Mouse (Mus musculus) embryonic facial prominence, embryonic 10.5 days (tissue): ENCODE measurements around the gene Rab6a. TPM values are rescaled to one million over a fixed set of nuclear protein-coding genes. Genes with fewer than 3 reads are reported as not detected.
A peak's percentile ranks its signal among the peaks of the same experiment; 100 is the strongest.

Experiments
- DNase-seq: peaks from one replicate; pipeline ENCODE4 v3.0.0-alpha.2; 2017; ENCODE audit warnings: low spot score
- H3K27ac ChIP-seq: fragments of 300-500 bp; sonication (generic); replicated peaks from 2 replicates; pipeline ENCODE4 v1.5.1; 2016; ENCODE audit warnings: mild to moderate bottlenecking
- H3K27me3 ChIP-seq: fragments of 300-500 bp; sonication (generic); replicated peaks from 2 replicates; pipeline ENCODE4 v1.6.1; 2016; ENCODE audit warnings: low read depth, mild to moderate bottlenecking; ENCODE audit not compliant: poor library complexity, severe bottlenecking
- H3K36me3 ChIP-seq: fragments of 300-500 bp; sonication (generic); replicated peaks from 2 replicates; pipeline ENCODE4 v1.6.1; 2016; ENCODE audit warnings: mild to moderate bottlenecking, moderate library complexity
- H3K4me1 ChIP-seq: fragments of 300-500 bp; sonication (generic); 2 replicates; pipeline ENCODE4 v1.6.1; 2016
- H3K4me3 ChIP-seq: fragments of 300-500 bp; sonication (generic); 2 replicates; pipeline ENCODE4 v1.5.1; 2016; ENCODE audit warnings: mild to moderate bottlenecking, moderate library complexity
- H3K9me3 ChIP-seq: fragments of 300-500 bp; sonication (generic); 2 replicates; pipeline ENCODE4 v1.6.1; 2016; ENCODE audit warnings: mild to moderate bottlenecking
- WGBS: fragments of 180-500 bp; shearing (Covaris S2); methylation state at CpG from one replicate; pipeline ENCODE4 v1.1.7; 2016; 5-methylcytosine and 5-hydroxymethylcytosine counted together
- polyA plus RNA-seq: library from polyadenylated mRNA; unstranded; fragments of >200 nt; fragmentation: Nextera tagmentation; extraction: Ambion mirVana; gene quantifications from 2 replicates; pipeline ENCODE4 v1.2.1, GENCODE M21; 2016

Gene Rab6a
- polyA plus RNA-seq, 1 experiment from 2014 or later: 92.1 TPM

DNA sequence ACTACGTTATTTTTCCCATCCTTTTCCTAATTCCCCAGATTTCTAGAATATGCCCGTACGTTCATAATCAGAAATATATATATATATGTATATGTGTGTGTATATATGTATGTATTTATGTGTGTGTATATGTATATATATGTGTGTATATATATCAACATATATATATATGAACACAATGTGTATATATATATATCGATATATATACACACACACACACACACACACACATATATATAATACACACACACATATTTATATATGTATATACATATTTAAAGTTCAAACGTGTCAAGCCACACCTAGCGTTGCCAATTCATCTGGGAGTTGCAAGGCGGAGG lies 16.7 kb upstream of the Rab6a start:
- no peak for DNase-seq

DNA sequence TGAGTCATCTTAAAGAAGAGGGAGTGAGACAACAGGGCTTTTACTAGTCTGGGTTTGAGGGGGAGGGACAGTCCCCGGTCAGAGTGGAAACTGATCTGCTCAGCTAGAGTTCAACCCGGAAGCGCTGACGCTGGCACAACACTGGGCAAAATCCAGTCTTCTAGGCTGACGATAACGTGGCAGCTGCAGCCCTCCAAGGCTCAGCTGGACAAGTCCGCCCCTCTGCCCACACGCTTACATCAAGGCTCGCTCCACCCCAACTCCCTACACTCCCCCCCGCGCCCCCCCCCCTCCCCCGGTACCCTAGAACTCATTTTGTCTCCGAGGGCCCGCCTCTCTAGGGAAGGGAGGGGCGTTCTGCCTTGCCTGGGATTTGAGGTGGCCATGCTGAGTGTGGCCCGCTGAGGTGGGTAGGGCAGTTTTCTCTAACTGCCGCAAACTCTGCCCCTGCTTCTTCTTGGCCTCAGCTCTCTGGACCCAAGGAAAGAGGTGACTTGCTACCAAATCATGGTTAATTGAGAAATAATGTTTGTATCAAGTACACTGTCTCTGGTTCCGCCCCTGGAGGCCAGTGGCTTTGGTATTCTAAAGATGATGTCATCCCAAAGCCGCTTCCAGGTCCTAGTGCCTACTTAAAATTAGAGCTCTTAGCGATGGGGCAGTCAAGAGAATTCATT lies 16.2 kb upstream of the Rab6a start:
- WGBS: under 1% methylated on average over 20 of the region's 20 CpGs
- Histone ChIP-seq H3K4me3 (peak overlapping the region; percentile 65), H3K4me1 (peaks cover 4% of the 10 kb centered on the region; the same call in 1 of the 2 replicates), H3K27me3 (no peaks in the 10 kb centered on the region), H3K36me3 (no peaks in the 10 kb centered on the region), H3K27ac (peak overlapping the region; percentile 88), H3K9me3 (no peaks in the 10 kb centered on the region)
- peak; percentile 88 for DNase-seq

More for the DNA sequence above, 16.7 kb upstream of the Rab6a start:
- Histone ChIP-seq H3K36me3 (no peaks in the 10 kb centered on the region), H3K9me3 (no peaks in the 10 kb centered on the region), H3K27ac (peak overlapping the region; percentile 88), H3K4me1 (peaks cover 4% of the 10 kb centered on the region; the same call in 1 of the 2 replicates), H3K27me3 (no peaks in the 10 kb centered on the region), H3K4me3 (peak overlapping the region; percentile 65)
- WGBS: 47% methylated on average over 7 of the region's 7 CpGs

DNA sequence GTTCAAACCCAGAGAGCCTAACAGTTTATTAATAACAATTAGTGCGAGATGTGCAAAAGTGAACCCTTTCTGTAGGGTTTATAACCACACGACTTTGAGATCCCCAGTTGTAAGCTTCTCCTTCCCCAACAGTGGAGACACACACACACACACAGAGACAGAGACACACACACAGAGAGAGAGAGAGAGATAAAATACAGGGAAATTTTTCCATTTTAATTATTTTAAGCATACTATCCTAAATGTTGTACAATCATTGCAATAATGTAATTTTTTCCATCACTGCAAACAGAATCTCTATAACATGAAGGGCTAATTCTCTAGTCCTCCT lies 15.7 kb upstream of the Rab6a start:
- no peak for DNase-seq
- H3K9me3 ChIP-seq: no peaks in the 10 kb centered on the region
- H3K27ac ChIP-seq: peak overlapping the region; percentile 88
- 8% methylated on average over 2 of the region's 2 CpGs for WGBS
- peaks cover 4% of the 10 kb centered on the region; the same call in 1 of the 2 replicates for H3K4me1 ChIP-seq
- no peaks in the 10 kb centered on the region for H3K36me3 ChIP-seq
- H3K4me3 ChIP-seq: peak overlapping the region; percentile 65
- H3K27me3 ChIP-seq: no peaks in the 10 kb centered on the region

DNA sequence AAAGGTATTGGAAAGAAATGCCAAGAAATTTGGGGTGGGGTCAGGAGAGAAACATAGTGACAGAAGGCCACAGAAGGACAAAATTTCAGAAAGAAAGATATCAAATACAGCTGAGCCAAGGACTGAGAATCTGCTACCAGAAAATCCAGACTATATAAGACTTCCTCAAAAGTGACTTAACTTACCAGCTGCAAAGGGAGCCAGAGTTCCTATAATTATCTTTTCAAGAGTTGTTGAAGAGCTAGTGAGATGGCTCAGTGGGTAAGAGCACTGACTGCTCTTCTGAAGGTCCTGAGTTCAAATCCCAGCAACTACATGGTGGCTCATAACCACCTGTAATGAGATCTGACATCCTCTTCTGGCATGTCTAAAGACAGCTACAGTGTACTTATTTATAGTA lies 13.9 kb upstream of the Rab6a start:
- Histone ChIP-seq H3K36me3 (no peaks in the 10 kb centered on the region), H3K27me3 (no peaks in the 10 kb centered on the region), H3K9me3 (no peaks in the 10 kb centered on the region), H3K4me3 (no peak overlapping the region), H3K27ac (no peak overlapping the region), H3K4me1 (peaks cover 4% of the 10 kb centered on the region; the same call in 1 of the 2 replicates)
- DNase-seq: no peak

DNA sequence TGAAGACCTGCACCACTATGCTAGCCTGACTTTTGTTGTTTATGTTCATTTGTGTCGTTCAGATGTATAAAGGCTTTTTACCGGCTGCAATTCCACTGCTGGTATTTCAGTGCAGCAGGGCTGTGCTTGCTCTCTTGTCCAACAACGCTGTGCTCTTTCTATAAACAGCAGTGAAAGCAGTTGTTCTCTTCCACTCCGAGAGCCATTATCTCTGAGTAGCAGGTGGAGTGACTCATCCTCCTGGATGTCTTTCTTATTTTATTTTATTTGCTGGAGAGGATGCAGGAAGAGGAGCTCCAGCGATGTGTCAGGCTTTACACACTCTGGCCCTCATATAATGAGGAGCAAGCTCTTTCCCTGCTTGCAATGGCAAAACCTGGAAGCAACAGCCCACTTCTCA lies 7.0 kb upstream of the Rab6a start:
- Histone ChIP-seq H3K9me3 (0 out of 2 replicates have a peak, but pooled peaks cover 2% of the 10 kb centered on the region), H3K4me1 (no peaks in the 10 kb centered on the region), H3K27me3 (no peaks in the 10 kb centered on the region), H3K4me3 (no peak overlapping the region), H3K36me3 (no peaks in the 10 kb centered on the region), H3K27ac (no peak overlapping the region)
- no peak for DNase-seq
- WGBS: 82% methylated on average over 5 of the region's 5 CpGs

DNA sequence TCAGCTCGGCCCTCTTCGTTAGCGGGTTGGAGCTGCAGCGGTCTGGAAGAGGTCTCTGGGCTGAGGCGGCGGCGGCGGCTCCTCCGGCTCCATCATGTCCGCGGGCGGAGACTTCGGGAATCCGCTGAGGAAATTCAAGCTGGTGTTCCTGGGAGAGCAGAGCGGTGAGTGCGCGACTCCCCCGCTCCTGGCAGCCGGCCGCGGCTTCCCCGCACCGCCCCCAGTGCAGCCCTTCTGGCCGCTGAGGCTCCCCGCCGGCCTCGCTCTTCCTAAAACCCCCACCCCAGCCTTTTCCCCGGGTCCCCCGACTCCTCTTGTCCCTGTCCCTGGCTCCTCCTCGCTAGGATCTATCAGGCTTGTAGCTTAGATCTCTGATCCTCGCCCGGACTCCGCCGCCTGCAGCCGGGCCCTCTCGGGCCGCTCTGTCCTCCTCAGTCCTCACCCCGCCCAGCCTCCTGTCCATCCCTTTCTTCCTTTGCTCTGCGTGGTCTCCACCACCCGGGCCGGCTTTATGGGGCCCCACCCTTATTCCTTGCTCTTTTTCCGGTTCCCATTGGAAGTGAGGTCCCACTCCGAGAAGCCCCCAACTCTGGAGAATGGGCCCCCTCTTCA lies 1.0 kb downstream of the Rab6a start, which contains the start of gene Mrpl48:
Gene Mrpl48 (minus strand): TSS at position 172 of the 612 bp plus-strand sequence.
- Histone ChIP-seq H3K27ac (peak within 1 kb of the TSS; percentile 99), H3K9me3 (no peaks in the 10 kb centered on the region), H3K27me3 (no peaks in the 10 kb centered on the region), H3K4me3 (peak within 1 kb of the TSS; percentile 100), H3K4me1 (peaks cover 25% of the 10 kb centered on the region), H3K36me3 (no peaks in the 10 kb centered on the region)
- WGBS: under 1% methylated on average over 43 of the region's 43 CpGs
- peak; percentile 70 for DNase-seq

DNA sequence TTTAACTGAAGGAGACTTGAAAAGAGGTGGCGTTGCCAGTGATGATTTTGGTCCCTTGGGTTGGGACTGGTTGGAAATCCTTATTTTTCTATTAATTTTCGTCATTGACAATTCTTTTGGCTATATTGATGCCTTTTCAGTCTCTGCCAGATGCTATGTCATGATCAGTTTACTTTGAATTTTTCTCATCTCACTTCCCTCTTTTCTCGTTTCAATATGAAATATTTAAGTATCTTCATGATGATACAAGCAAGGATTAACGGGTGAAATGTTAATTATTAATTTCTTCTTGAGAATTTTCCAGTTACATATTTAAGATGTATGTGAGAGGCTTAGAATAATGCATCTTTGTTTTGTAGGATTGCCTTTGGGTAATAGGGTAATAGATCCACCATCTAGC lies 1.7 kb downstream of the Rab6a start:
- WGBS: 32% methylated on average over 4 of the region's 4 CpGs
- Histone ChIP-seq H3K4me3 (peak overlapping the region; percentile 100), H3K36me3 (no peaks in the 10 kb centered on the region), H3K27me3 (no peaks in the 10 kb centered on the region), H3K4me1 (peaks cover 25% of the 10 kb centered on the region), H3K9me3 (no peaks in the 10 kb centered on the region), H3K27ac (peak overlapping the region; percentile 99)
- DNase-seq: no peak

DNA sequence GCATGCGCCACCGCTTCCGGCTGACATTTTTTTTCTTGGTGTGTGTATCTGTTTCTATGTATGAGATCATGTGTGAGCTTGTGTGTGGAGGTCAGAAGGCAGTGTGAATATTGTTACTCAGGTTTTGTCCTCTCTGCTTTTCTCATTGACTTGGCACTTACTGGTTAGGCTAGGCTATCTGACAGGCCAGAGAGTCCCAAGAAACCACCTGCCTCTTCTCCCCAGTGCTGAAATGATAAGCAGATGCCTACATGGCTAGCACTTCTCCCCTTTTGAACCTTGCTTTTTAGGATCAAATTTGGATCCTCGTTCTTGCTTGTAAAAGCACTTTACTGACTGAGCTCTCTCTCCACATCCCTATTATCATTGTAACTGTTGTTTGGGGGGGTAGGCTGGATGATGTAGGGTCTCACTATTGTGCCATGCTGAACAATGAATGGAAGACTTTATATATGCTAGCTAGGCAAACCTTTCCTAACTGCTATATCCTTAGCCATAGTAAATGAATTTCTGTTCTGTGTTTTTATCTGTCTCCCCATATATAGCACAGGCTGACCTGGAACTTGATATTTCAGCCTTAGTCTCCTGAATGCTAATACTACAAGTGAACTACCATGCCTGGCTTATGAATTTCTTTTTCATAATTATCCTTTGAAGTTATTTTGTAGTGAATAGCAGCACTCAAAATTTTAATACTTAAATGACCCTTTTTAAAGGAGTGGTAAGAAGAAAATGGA lies 9.1 kb downstream of the Rab6a start:
- Histone ChIP-seq H3K9me3 (no peaks in the 10 kb centered on the region), H3K36me3 (peaks cover 6% of the 10 kb centered on the region; the same call in 1 of the 2 replicates), H3K27ac (no peak overlapping the region), H3K4me1 (no peaks in the 10 kb centered on the region), H3K4me3 (no peak overlapping the region), H3K27me3 (no peaks in the 10 kb centered on the region)
- 94% methylated on average over 4 of the region's 4 CpGs for WGBS
- no peak for DNase-seq

DNA sequence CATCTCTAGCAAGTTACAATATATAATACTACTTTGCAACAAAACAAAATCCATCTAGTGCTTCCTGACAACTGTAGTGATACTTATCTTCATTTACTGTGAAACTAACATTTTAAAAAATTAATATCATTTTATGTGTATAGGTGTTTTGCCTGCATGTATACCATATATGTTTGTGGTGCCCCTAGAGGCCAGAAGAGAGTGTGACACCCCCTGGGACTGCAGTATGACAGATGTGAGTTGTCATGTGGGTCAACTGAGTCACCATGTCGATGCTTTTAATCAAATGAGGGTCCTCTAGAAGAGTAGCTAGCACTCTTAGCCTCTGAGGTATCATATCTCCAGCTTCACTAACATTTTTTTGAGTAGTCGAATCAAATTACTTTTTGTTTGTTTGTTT lies 15.1 kb downstream of the Rab6a start:
- Histone ChIP-seq H3K4me1 (no peaks in the 10 kb centered on the region), H3K27me3 (no peaks in the 10 kb centered on the region), H3K4me3 (no peak overlapping the region), H3K9me3 (no peaks in the 10 kb centered on the region), H3K36me3 (peaks cover 7% of the 10 kb centered on the region; the same call in 1 of the 2 replicates), H3K27ac (no peak overlapping the region)
- DNase-seq: no peak
- WGBS: 85% methylated on average over 2 of the region's 2 CpGs

DNA sequence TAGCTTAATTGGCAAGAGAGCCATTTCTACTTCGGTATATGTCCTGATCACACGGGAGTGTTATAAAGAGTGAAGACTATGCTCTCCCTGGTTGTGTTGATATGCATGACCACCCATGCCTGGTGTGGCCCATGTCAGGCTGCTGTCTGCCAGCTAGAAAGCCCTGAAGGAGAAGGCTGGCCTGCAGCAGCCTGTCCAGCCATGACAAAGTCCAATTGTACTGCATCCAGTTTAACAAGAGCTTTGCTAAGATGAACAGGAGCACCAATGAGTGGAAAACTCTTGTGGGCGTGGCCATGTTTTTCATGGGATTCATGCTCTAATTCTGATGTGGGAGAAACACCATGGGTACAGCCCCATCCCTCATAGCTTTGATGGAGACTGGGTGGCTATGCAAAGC lies 17.3 kb downstream of the Rab6a start:
- Histone ChIP-seq H3K9me3 (no peaks in the 10 kb centered on the region), H3K4me1 (no peaks in the 10 kb centered on the region), H3K36me3 (peaks cover 11% of the 10 kb centered on the region), H3K4me3 (no peak overlapping the region), H3K27ac (no peak overlapping the region), H3K27me3 (no peaks in the 10 kb centered on the region)
- 78% methylated on average over 3 of the region's 3 CpGs for WGBS
- DNase-seq: no peak

DNA sequence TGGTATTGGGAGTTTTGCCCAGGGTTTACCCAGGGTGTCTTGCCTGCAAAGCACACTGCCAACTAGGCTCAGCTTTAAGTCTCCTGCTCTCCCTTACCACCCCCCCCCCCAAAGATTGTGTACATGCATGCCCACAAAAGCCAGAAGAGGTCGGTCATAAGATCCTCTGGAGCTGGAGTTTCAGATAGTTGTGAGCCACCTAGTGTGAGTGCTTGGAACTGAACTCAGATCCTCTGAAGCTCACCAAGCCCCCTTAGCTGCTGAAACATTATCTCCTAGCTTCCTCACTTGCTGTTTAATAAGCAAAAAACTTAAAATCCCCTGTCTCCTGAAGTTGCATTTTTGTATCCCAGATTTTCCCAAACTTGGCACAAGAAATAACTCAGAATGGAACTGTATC lies 30.4 kb downstream of the Rab6a start:
- no peak for DNase-seq
- H3K27me3 ChIP-seq: no peaks in the 10 kb centered on the region
- H3K4me3 ChIP-seq: no peak overlapping the region
- H3K9me3 ChIP-seq: no peaks in the 10 kb centered on the region
- 19% methylated on average over 1 of the region's 1 CpGs for whole genome bisulfite sequencing
- no peaks in the 10 kb centered on the region for H3K4me1 ChIP-seq
- H3K36me3 ChIP-seq: peaks cover 49% of the 10 kb centered on the region
- no peak overlapping the region for H3K27ac ChIP-seq

DNA sequence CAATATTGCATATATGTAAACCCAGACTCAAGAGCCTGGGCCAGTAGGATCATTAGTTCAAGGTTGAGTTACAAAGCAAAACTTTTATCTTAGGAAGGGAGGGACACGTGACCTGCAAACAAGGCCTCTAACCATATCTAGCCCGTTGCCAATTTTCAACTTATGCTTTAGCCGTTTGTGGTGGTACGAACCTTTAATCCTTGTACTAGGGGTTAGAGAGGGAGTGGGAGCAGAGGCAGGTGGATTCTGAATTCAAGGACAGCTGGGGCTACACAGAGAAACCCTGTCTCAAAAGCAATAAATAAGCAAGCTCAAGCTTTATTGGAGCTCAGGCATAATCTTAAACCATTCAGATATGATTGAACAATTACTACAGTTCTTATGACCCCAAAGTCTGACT lies 35.2 kb downstream of the Rab6a start:
- Histone ChIP-seq H3K27ac (no peak overlapping the region), H3K4me1 (no peaks in the 10 kb centered on the region), H3K4me3 (no peak overlapping the region), H3K27me3 (no peaks in the 10 kb centered on the region), H3K9me3 (no peaks in the 10 kb centered on the region), H3K36me3 (peaks cover 45% of the 10 kb centered on the region)
- WGBS: 91% methylated on average over 4 of the region's 4 CpGs
- no peak for DNase-seq

DNA sequence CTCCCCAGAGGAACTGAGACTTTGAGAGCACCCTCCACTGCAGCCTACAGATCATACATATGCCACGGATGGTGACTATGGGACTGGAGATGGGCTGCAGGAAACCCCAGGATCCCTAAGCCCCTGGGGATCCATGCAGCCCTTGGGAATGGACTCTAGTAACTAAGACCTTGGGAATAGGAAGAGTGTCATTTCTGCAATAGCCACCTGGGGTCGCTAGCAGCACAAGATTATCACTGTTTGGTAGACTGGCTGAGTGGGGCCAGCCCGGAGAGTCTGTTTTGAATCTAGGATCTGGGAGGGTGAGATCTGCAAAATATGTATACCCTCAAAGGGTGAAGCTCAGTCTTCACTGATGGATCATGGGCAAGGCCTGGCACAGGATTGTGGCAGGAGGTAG lies 37.9 kb downstream of the Rab6a start:
- Histone ChIP-seq H3K9me3 (no peaks in the 10 kb centered on the region), H3K4me3 (no peak overlapping the region), H3K27ac (no peak overlapping the region), H3K36me3 (peaks cover 39% of the 10 kb centered on the region), H3K27me3 (no peaks in the 10 kb centered on the region), H3K4me1 (peaks cover 10% of the 10 kb centered on the region)
- 40% methylated on average over 3 of the region's 3 CpGs for WGBS
- peak; percentile 64 for DNase-seq
